Mouse (Mus musculus): ENCODE results near the gene Sptb. TPM values are rescaled to one million over a fixed set of nuclear protein-coding genes. Genes with fewer than 3 reads are reported as not detected.
A peak's percentile ranks its signal among the peaks of the same experiment; 100 is the strongest.

Gene Sptb
- polyA plus RNA-seq, 1 experiment: 29.1 TPM

- H3K4me3 ChIP-seq (ENCODE audit: insufficient read depth, low read depth, low read length): peak overlapping the region; percentile 61
- H3K4me1 ChIP-seq (ENCODE audit: control insufficient read depth, insufficient read depth, low read length): peaks cover 14% of the 10 kb centered on the region
- 7% methylated on average over 34 of the region's 34 CpGs for WGBS
- H3K27ac ChIP-seq (ENCODE audit: insufficient read depth, low read depth, low read length): 0 out of 2 replicates have a peak overlapping the region, but pooled peaks have one; percentile 56
- no peak for TF ChIP-seq POLR2A (IDR thresholded peaks at IDR 0.05; ENCODE audit: insufficient read depth, low read depth, low read length)
- TF ChIP-seq CTCF (IDR thresholded peaks at IDR 0.05; ENCODE audit: insufficient read depth, low read depth, low read length): no peak
These were observed 1.2 kb downstream of the Sptb start for GRCm38 (mm10) chr12:76708956-76709794.

- Histone ChIP-seq H3K4me1 (ENCODE audit: control insufficient read depth, insufficient read depth, low read length) (peaks cover 14% of the 10 kb centered on the region), H3K27ac (ENCODE audit: insufficient read depth, low read depth, low read length) (0 out of 2 replicates have a peak overlapping the region, but pooled peaks have one; percentile 22), H3K4me3 (ENCODE audit: insufficient read depth, low read depth, low read length) (no peak overlapping the region)
- 80% methylated on average over 3 of the region's 3 CpGs for WGBS
- TF ChIP-seq CTCF (IDR thresholded peaks at IDR 0.05; ENCODE audit: insufficient read depth, low read depth, low read length) (no peak), POLR2A (IDR thresholded peaks at IDR 0.05; ENCODE audit: insufficient read depth, low read depth, low read length) (no peak)
These were observed 2.2 kb downstream of the Sptb start for GRCm38 (mm10) chr12:76708181-76708580.

GRCm38 (mm10) chr12:76696380-76696935, 13.9 kb downstream of the Sptb start:
- TF ChIP-seq POLR2A (IDR thresholded peaks at IDR 0.05; ENCODE audit: insufficient read depth, low read depth, low read length): no peak
- no peak for TF ChIP-seq CTCF (IDR thresholded peaks at IDR 0.05; ENCODE audit: insufficient read depth, low read depth, low read length)
- H3K27ac ChIP-seq (ENCODE audit: insufficient read depth, low read depth, low read length): no peak overlapping the region
- WGBS: 64% methylated on average over 13 of the region's 13 CpGs
- H3K4me1 ChIP-seq (ENCODE audit: control insufficient read depth, insufficient read depth, low read length): peaks cover 10% of the 10 kb centered on the region
- H3K4me3 ChIP-seq (ENCODE audit: insufficient read depth, low read depth, low read length): no peak overlapping the region

- no peak overlapping the region for H3K4me3 ChIP-seq (ENCODE audit: insufficient read depth, low read depth, low read length)
- WGBS: 69% methylated on average over 5 of the region's 5 CpGs
- no peak for TF ChIP-seq POLR2A (IDR thresholded peaks at IDR 0.05; ENCODE audit: insufficient read depth, low read depth, low read length)
- TF ChIP-seq CTCF (IDR thresholded peaks at IDR 0.05; ENCODE audit: insufficient read depth, low read depth, low read length): no peak
- peaks cover 10% of the 10 kb centered on the region for H3K4me1 ChIP-seq (ENCODE audit: control insufficient read depth, insufficient read depth, low read length)
- no peak overlapping the region for H3K27ac ChIP-seq (ENCODE audit: insufficient read depth, low read depth, low read length)
These were observed 14.6 kb downstream of the Sptb start for GRCm38 (mm10) chr12:76695773-76696172.

GRCm38 (mm10) chr12:76694801-76695505, 15.4 kb downstream of the Sptb start:
- no peak for TF ChIP-seq CTCF (IDR thresholded peaks at IDR 0.05; ENCODE audit: insufficient read depth, low read depth, low read length)
- TF ChIP-seq POLR2A (IDR thresholded peaks at IDR 0.05; ENCODE audit: insufficient read depth, low read depth, low read length): no peak
- peak overlapping the region; percentile 47 for H3K27ac ChIP-seq (ENCODE audit: insufficient read depth, low read depth, low read length)
- peak overlapping the region; percentile 35 for H3K4me3 ChIP-seq (ENCODE audit: insufficient read depth, low read depth, low read length)
- 10% methylated on average over 17 of the region's 17 CpGs for WGBS
- H3K4me1 ChIP-seq (ENCODE audit: control insufficient read depth, insufficient read depth, low read length): peaks cover 10% of the 10 kb centered on the region

- Histone ChIP-seq H3K27ac (ENCODE audit: insufficient read depth, low read depth, low read length) (no peak overlapping the region), H3K4me1 (ENCODE audit: control insufficient read depth, insufficient read depth, low read length) (peaks cover 7% of the 10 kb centered on the region), H3K4me3 (ENCODE audit: insufficient read depth, low read depth, low read length) (no peak overlapping the region)
- TF ChIP-seq CTCF (IDR thresholded peaks at IDR 0.05; ENCODE audit: insufficient read depth, low read depth, low read length) (no peak), POLR2A (IDR thresholded peaks at IDR 0.05; ENCODE audit: insufficient read depth, low read depth, low read length) (no peak)
- WGBS: 75% methylated on average over 10 of the region's 10 CpGs
These were observed 22.7 kb downstream of the Sptb start for GRCm38 (mm10) chr12:76687498-76688200.

- H3K4me3 ChIP-seq (ENCODE audit: insufficient read depth, low read depth, low read length): no peak overlapping the region
- H3K27ac ChIP-seq (ENCODE audit: insufficient read depth, low read depth, low read length): no peak overlapping the region
- 96% methylated on average over 3 of the region's 3 CpGs for WGBS
These were observed 24.7 kb downstream of the Sptb start for GRCm38 (mm10) chr12:76685647-76686046.

GRCm38 (mm10) chr12:76684493-76684892, 25.9 kb downstream of the Sptb start:
- TF ChIP-seq POLR2A (IDR thresholded peaks at IDR 0.05; ENCODE audit: insufficient read depth, low read depth, low read length) (no peak), CTCF (IDR thresholded peaks at IDR 0.05; ENCODE audit: insufficient read depth, low read depth, low read length) (no peak)
- H3K4me3 ChIP-seq (ENCODE audit: insufficient read depth, low read depth, low read length): no peak overlapping the region
- peaks cover 13% of the 10 kb centered on the region for H3K4me1 ChIP-seq (ENCODE audit: control insufficient read depth, insufficient read depth, low read length)
- no peak overlapping the region for H3K27ac ChIP-seq (ENCODE audit: insufficient read depth, low read depth, low read length)
- 72% methylated on average over 6 of the region's 6 CpGs for WGBS

More at GRCm38 (mm10) chr12:76685647-76686046, 24.7 kb downstream of the Sptb start:
- TF ChIP-seq CTCF (IDR thresholded peaks at IDR 0.05; ENCODE audit: insufficient read depth, low read depth, low read length): no peak
- TF ChIP-seq POLR2A (IDR thresholded peaks at IDR 0.05; ENCODE audit: insufficient read depth, low read depth, low read length): no peak
- peaks cover 13% of the 10 kb centered on the region for H3K4me1 ChIP-seq (ENCODE audit: control insufficient read depth, insufficient read depth, low read length)

Measured in olfactory bulb, adult 2 months (tissue).